Mouse (Mus musculus) ovary, adult 18-20 months (tissue): ENCODE data around the gene Gdi2.
"Not testable (repeated sequence)": the region's sequence is repeated elsewhere in the genome, so short reads cannot be mapped to it uniquely, and the experiment has no call there.

Source experiments
- DNase-seq: peaks from one replicate; pipeline ENCODE4 v3.0.0; 2022; ENCODE audit warnings: low spot score, mixed read lengths

Gene Gdi2

GRCm38 (mm10) chr13:3537594-3538222, at the start of gene Gdi2:
Gene Gdi2, plus strand, starts transcription at chr13:3538063.
- DNase-seq, result peak; percentile 92

- DNase-seq, result no peak
Observed at GRCm38 (mm10) chr13:3495526-3495925, 42.3 kb upstream of the Gdi2 start.

- DNase-seq, result not testable (repeated sequence)
Observed at GRCm38 (mm10) chr13:3501014-3501413, 36.8 kb upstream of the Gdi2 start.

- not testable (repeated sequence) for DNase-seq
Observed at GRCm38 (mm10) chr13:3515351-3515750, 22.5 kb upstream of the Gdi2 start.

- not testable (repeated sequence) for DNase-seq
Observed at GRCm38 (mm10) chr13:3519357-3519756, 18.5 kb upstream of the Gdi2 start.

- not testable (repeated sequence) for DNase-seq
Observed at GRCm38 (mm10) chr13:3519994-3520393, 17.9 kb upstream of the Gdi2 start.

GRCm38 (mm10) chr13:3523459-3523858, 14.4 kb upstream of the Gdi2 start:
- no peak for DNase-seq

- no peak for DNase-seq
Observed at GRCm38 (mm10) chr13:3523946-3524345, 13.9 kb upstream of the Gdi2 start.

- no peak for DNase-seq
Observed at GRCm38 (mm10) chr13:3525611-3526051, 12.2 kb upstream of the Gdi2 start.

GRCm38 (mm10) chr13:3526328-3526727, 11.5 kb upstream of the Gdi2 start:
- DNase-seq, result no peak

- no peak for DNase-seq
Observed at GRCm38 (mm10) chr13:3530451-3530850, 7.4 kb upstream of the Gdi2 start.

GRCm38 (mm10) chr13:3531176-3531575, 6.7 kb upstream of the Gdi2 start:
- not testable (repeated sequence) for DNase-seq

GRCm38 (mm10) chr13:3531692-3532320, 6.1 kb upstream of the Gdi2 start:
- no peak for DNase-seq

GRCm38 (mm10) chr13:3532451-3532850, 5.4 kb upstream of the Gdi2 start:
- no peak for DNase-seq

GRCm38 (mm10) chr13:3534146-3534545, 3.7 kb upstream of the Gdi2 start:
- no peak for DNase-seq

GRCm38 (mm10) chr13:3538223-3538968, 533 bp downstream of the Gdi2 start:
- peak; percentile 49 for DNase-seq

- DNase-seq, result no peak
Observed at GRCm38 (mm10) chr13:3538969-3539562, 1.2 kb downstream of the Gdi2 start.

GRCm38 (mm10) chr13:3540166-3540565, 2.3 kb downstream of the Gdi2 start:
- no peak for DNase-seq

- no peak for DNase-seq
Observed at GRCm38 (mm10) chr13:3541159-3541782, 3.4 kb downstream of the Gdi2 start.

- no peak for DNase-seq
Observed at GRCm38 (mm10) chr13:3544077-3544874, 6.4 kb downstream of the Gdi2 start.

GRCm38 (mm10) chr13:3544925-3545324, 7.1 kb downstream of the Gdi2 start:
- no peak for DNase-seq
